ENCODE assay signal across 23 mouse cellular contexts in genomic region chr10:94799485-94800239, GRCm38 (mm10).
DNase-seq lines count a peak whose midpoint lies in the region; ATAC-seq and TF ChIP-seq lines count a peak whose summit lies in the region.
"Had no signal": no experiment of that assay in that cellular context is flagged by ENCODE, and none has a peak within 500 bp of the region (broad histone marks: within the 10 kb centered on the region; RNA-seq: fewer than 3 reads in every experiment).

No protein-coding gene starts in this region.

- no peak for DNase-seq in hindbrain, embryonic 14.5 days (ENCODE audit: low spot score)
- no peak for DNase-seq in midbrain, embryonic 10.5 days (ENCODE audit: low spot score)
- DNase-seq in brain, embryonic 14.5 days (ENCODE audit: low read depth): peak; percentile 42
- no peak for DNase-seq in forebrain, postnatal 0 days
- no peak for DNase-seq in cerebellum, adult 18-20 months
- DNase-seq: adrenal gland, postnatal 10 days; cerebellum, adult 9-10 months; gastrocnemius, postnatal 10 days; heart, postnatal 14 days; kidney, adult 2 months; kidney, postnatal 25 days; liver; lung, postnatal 4 days; thymus, adult 18-20 months; thymus, postnatal 4 days had no signal

- ATAC-seq in hindbrain, embryonic 13.5 days (ENCODE audit: low FRiP score): no peak
- ATAC-seq in hindbrain, embryonic 14.5 days (ENCODE audit: low FRiP score): no peak
- ATAC-seq in midbrain, embryonic 15.5 days (replicated peaks): peak; percentile 75
- 0 out of 2 replicates have a peak, but pooled peaks have one; percentile 14 for ATAC-seq in forebrain, postnatal 0 days

- H3K27ac ChIP-seq in hindbrain, embryonic 13.5 days: 0 out of 2 replicates have a peak overlapping the region, but pooled peaks have one; percentile 42
- H3K27ac ChIP-seq in hindbrain, embryonic 14.5 days: no peak overlapping the region
- 0 out of 2 replicates have a peak overlapping the region, but pooled peaks have one; percentile 14 for H3K27ac ChIP-seq in midbrain, embryonic 15.5 days
- no peak overlapping the region for H3K27ac ChIP-seq in midbrain, embryonic 10.5 days (replicated peaks)
- no peak overlapping the region for H3K27ac ChIP-seq in forebrain, postnatal 0 days (ENCODE audit: low read depth, low read length)
- H3K27ac ChIP-seq: embryonic facial prominence, embryonic 15.5 days; layer of hippocampus, adult 2 months; limb, embryonic 10.5 days; liver, embryonic 15.5 days; neural tube, embryonic 12.5 days had no signal

- H3K4me2 ChIP-seq in hindbrain, embryonic 13.5 days: no peak overlapping the region
- no peak overlapping the region for H3K4me2 ChIP-seq in hindbrain, embryonic 14.5 days (replicated peaks)
- no peak overlapping the region for H3K4me2 ChIP-seq in midbrain, embryonic 15.5 days
- no peak overlapping the region for H3K4me2 ChIP-seq in forebrain, postnatal 0 days (ENCODE audit: low read depth)
- H3K4me2 ChIP-seq: embryonic facial prominence, embryonic 15.5 days; heart, embryonic 13.5 days; liver, embryonic 15.5 days; neural tube, embryonic 12.5 days had no signal

- H3K4me1 ChIP-seq in hindbrain, embryonic 13.5 days (replicated peaks): peaks cover 14% of the 10 kb centered on the region; the same call in 1 of the 2 replicates
- H3K4me1 ChIP-seq in hindbrain, embryonic 14.5 days (replicated peaks; ENCODE audit: control insufficient read depth, insufficient read depth, low read length): 0 out of 2 replicates have a peak, but pooled peaks cover 3% of the 10 kb centered on the region
- peaks cover 6% of the 10 kb centered on the region; the same call in 1 of the 2 replicates for H3K4me1 ChIP-seq in midbrain, embryonic 15.5 days
- peaks cover 4% of the 10 kb centered on the region; the same call in 1 of the 2 replicates for H3K4me1 ChIP-seq in midbrain, embryonic 10.5 days
- H3K4me1 ChIP-seq in forebrain, postnatal 0 days (ENCODE audit: insufficient read depth): no peaks in the 10 kb centered on the region
- H3K4me1 ChIP-seq: neural tube, embryonic 12.5 days had no signal

- H3K27me3 ChIP-seq in hindbrain, embryonic 13.5 days: no peaks in the 10 kb centered on the region
- H3K27me3 ChIP-seq in hindbrain, embryonic 14.5 days (ENCODE audit: control insufficient read depth, insufficient read depth, low read length): no peaks in the 10 kb centered on the region
- no peaks in the 10 kb centered on the region for H3K27me3 ChIP-seq in midbrain, embryonic 15.5 days (replicated peaks)
- H3K27me3 ChIP-seq in midbrain, embryonic 10.5 days (ENCODE audit: low read depth, poor library complexity, severe bottlenecking): no peaks in the 10 kb centered on the region
- no peaks in the 10 kb centered on the region for H3K27me3 ChIP-seq in forebrain, postnatal 0 days (ENCODE audit: insufficient read depth, low read length)
- H3K27me3 ChIP-seq: embryonic facial prominence, embryonic 15.5 days; heart, embryonic 13.5 days; liver, embryonic 15.5 days; neural tube, embryonic 12.5 days had no signal

- TF ChIP-seq POLR2A in brain, embryonic 14.5 days (IDR thresholded peaks at IDR 0.05; ENCODE audit: borderline replicate concordance, extremely low read depth, insufficient read depth, insufficient read length, poor library complexity, severe bottlenecking): no peak

- peaks cover 39% of the 10 kb centered on the region for H3K36me3 ChIP-seq in hindbrain, embryonic 13.5 days
- peaks cover 35% of the 10 kb centered on the region for H3K36me3 ChIP-seq in hindbrain, embryonic 14.5 days (replicated peaks; ENCODE audit: control insufficient read depth, insufficient read depth)
- H3K36me3 ChIP-seq in midbrain, embryonic 15.5 days (replicated peaks): 0 out of 2 replicates have a peak, but pooled peaks cover 11% of the 10 kb centered on the region
- peaks cover 54% of the 10 kb centered on the region for H3K36me3 ChIP-seq in midbrain, embryonic 10.5 days
- peaks cover 20% of the 10 kb centered on the region for H3K36me3 ChIP-seq in forebrain, postnatal 0 days (ENCODE audit: insufficient read depth)
- H3K36me3 ChIP-seq: embryonic facial prominence, embryonic 15.5 days had no signal

- WGBS in hindbrain, embryonic 13.5 days: 31% methylated on average over 2 of the region's 2 CpGs
- 27% methylated on average over 2 of the region's 2 CpGs for WGBS in hindbrain, embryonic 14.5 days
- WGBS in midbrain, embryonic 15.5 days: 40% methylated on average over 2 of the region's 2 CpGs
- 49% methylated on average over 2 of the region's 2 CpGs for WGBS in midbrain, embryonic 10.5 days
- WGBS in forebrain, postnatal 0 days: 11% methylated on average over 2 of the region's 2 CpGs

- H3K9me3 ChIP-seq in hindbrain, embryonic 13.5 days: no peaks in the 10 kb centered on the region
- no peaks in the 10 kb centered on the region for H3K9me3 ChIP-seq in hindbrain, embryonic 14.5 days (ENCODE audit: control insufficient read depth, low read length)
- no peaks in the 10 kb centered on the region for H3K9me3 ChIP-seq in midbrain, embryonic 15.5 days
- H3K9me3 ChIP-seq in midbrain, embryonic 10.5 days (replicated peaks): no peaks in the 10 kb centered on the region
- H3K9me3 ChIP-seq in forebrain, postnatal 0 days (ENCODE audit: low read length): no peaks in the 10 kb centered on the region
- H3K9me3 ChIP-seq: embryonic facial prominence, embryonic 15.5 days; heart, embryonic 13.5 days; limb, embryonic 10.5 days; liver, embryonic 15.5 days; neural tube, embryonic 12.5 days had no signal

- no peak overlapping the region for H3K9ac ChIP-seq in hindbrain, embryonic 13.5 days
- H3K9ac ChIP-seq in hindbrain, embryonic 14.5 days: no peak overlapping the region
- no peak overlapping the region for H3K9ac ChIP-seq in midbrain, embryonic 15.5 days
- H3K9ac ChIP-seq in forebrain, postnatal 0 days: no peak overlapping the region
- H3K9ac ChIP-seq: embryonic facial prominence, embryonic 15.5 days; heart, embryonic 13.5 days; liver, embryonic 15.5 days; neural tube, embryonic 12.5 days had no signal

- TF ChIP-seq CTCF in brain, embryonic 14.5 days (IDR thresholded peaks at IDR 0.05; ENCODE audit: borderline replicate concordance, extremely low read depth, insufficient read depth, insufficient read length): no peak
- no peak for TF ChIP-seq CTCF in forebrain, postnatal 0 days (IDR thresholded peaks at IDR 0.05; ENCODE audit: low read depth)

- no peak overlapping the region for H3K4me3 ChIP-seq in hindbrain, embryonic 13.5 days
- no peak overlapping the region for H3K4me3 ChIP-seq in hindbrain, embryonic 14.5 days (replicated peaks; ENCODE audit: low read length)
- no peak overlapping the region for H3K4me3 ChIP-seq in midbrain, embryonic 15.5 days
- no peak overlapping the region for H3K4me3 ChIP-seq in midbrain, embryonic 10.5 days
- no peak overlapping the region for H3K4me3 ChIP-seq in forebrain, postnatal 0 days (ENCODE audit: low read depth, low read length)
- H3K4me3 ChIP-seq: embryonic facial prominence, embryonic 15.5 days; heart, embryonic 13.5 days; layer of hippocampus, adult 2 months; limb, embryonic 10.5 days; liver, embryonic 15.5 days; neural tube, embryonic 12.5 days had no signal

Comparison
In these comparisons a context has a peak if more than half of its experiments do, and no peak if none do; other contexts are left out.
1. H3K27ac ChIP-seq: peak in hindbrain, embryonic 13.5 days (single experiment) and midbrain, embryonic 15.5 days (single experiment); none in hindbrain, embryonic 14.5 days (single experiment), midbrain, embryonic 10.5 days (single experiment) and forebrain, postnatal 0 days (single experiment).
2. ATAC-seq: peak in midbrain, embryonic 15.5 days (single experiment) and forebrain, postnatal 0 days (single experiment); none in hindbrain, embryonic 13.5 days (single experiment) and hindbrain, embryonic 14.5 days (single experiment).